Mouse (Mus musculus): ENCODE measurements around the gene Col5a2. TPM values are rescaled to one million over a fixed set of nuclear protein-coding genes. Genes with fewer than 3 reads are reported as not detected.

Gene Col5a2
- polyA plus RNA-seq, 1 experiment from 2014 or later: 89.5 TPM

DNA sequence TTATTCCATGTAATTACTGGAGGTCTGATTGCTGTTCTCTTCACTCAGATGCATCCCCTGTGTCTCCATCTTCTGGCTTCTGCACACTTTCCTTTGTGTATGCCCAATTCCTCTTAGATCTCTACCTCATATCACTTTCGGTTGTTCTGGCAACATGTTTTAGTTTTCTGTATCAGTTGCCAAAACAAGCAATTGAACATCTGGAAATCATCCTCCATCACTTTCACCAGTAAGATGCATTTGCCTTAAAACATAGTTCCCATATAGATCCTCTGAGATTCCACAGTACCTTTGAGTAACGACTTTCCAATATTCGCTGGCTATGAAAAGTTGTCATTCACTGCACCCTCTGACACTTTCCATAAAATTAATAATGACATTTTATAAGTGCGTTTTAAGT, 20.1 kb downstream of the Col5a2 start:
- no peaks in the 10 kb centered on the region for H3K4me1 ChIP-seq (ENCODE audit: insufficient read depth)
- H3K36me3 ChIP-seq (ENCODE audit: insufficient read depth): no peaks in the 10 kb centered on the region
- H3K4me3 ChIP-seq (ENCODE audit: low read depth, low read length): no peak overlapping the region
- no peaks in the 10 kb centered on the region for H3K9me3 ChIP-seq (ENCODE audit: low read depth, low read length)
- DNase-seq (peak; percentile 57), ATAC-seq (ENCODE audit: insufficient read depth) (no peak)
- WGBS: 75% methylated on average over 4 of the region's 4 CpGs
- no peak overlapping the region for H3K27ac ChIP-seq (ENCODE audit: low read depth)
- H3K9ac ChIP-seq: no peak overlapping the region
- TF ChIP-seq CTCF (IDR thresholded peaks at IDR 0.05; ENCODE audit: low read depth): no peak
- H3K4me2 ChIP-seq: no peak overlapping the region
- no peaks in the 10 kb centered on the region for H3K27me3 ChIP-seq (ENCODE audit: insufficient read depth, low read length)

DNA sequence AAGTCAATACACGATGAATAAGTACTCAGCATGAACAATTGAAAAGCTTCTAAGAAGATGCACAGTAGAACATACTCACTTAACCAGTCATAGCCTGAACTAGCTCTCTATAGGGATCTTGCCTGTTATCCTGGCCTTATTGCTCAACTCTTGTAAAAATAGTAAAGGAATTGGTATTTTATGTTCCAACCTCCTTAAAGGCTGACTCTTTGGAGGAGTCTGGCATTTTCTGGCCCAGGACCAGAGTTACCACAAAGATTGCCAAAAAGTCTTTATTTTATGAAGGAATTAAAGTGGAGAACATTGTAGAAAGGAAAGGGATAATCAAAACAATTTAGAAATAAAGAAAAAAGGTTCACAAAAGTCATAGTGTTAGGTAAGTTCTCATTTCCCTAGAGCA, 21.2 kb downstream of the Col5a2 start:
- WGBS: 81% methylated on average over 1 of the region's 1 CpGs
- no peaks in the 10 kb centered on the region for H3K27me3 ChIP-seq (ENCODE audit: insufficient read depth, low read length)
- no peaks in the 10 kb centered on the region for H3K4me1 ChIP-seq (ENCODE audit: insufficient read depth)
- H3K4me3 ChIP-seq (ENCODE audit: low read depth, low read length): no peak overlapping the region
- no peak for TF ChIP-seq CTCF (IDR thresholded peaks at IDR 0.05; ENCODE audit: low read depth)
- H3K27ac ChIP-seq (ENCODE audit: low read depth): no peak overlapping the region
- DNase-seq (no peak), ATAC-seq (ENCODE audit: insufficient read depth) (no peak)
- no peak overlapping the region for H3K9ac ChIP-seq
- no peaks in the 10 kb centered on the region for H3K36me3 ChIP-seq (ENCODE audit: insufficient read depth)
- no peak overlapping the region for H3K4me2 ChIP-seq
- no peaks in the 10 kb centered on the region for H3K9me3 ChIP-seq (ENCODE audit: low read depth, low read length)

DNA sequence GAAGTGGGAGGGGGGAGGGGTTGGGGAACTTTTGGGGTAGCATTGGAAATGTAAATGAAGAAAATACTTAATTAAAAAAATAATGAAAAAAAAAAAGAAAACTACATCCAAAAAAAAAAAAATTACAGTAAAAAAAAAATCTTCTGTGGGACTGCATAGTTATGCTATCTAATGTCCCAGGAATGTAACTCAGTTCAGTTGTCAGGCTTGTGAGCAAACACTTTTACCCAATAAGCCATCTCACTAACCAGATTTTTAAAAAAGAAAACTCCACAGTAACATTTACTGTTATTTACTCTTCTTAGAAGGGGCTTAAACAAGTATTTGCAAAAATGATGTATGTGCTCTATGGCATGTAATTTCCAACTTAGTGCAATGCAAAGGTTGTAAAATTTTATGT, 24.0 kb downstream of the Col5a2 start:
- Histone ChIP-seq H3K36me3 (ENCODE audit: insufficient read depth) (no peaks in the 10 kb centered on the region), H3K27ac (ENCODE audit: low read depth) (no peak overlapping the region), H3K4me3 (ENCODE audit: low read depth, low read length) (no peak overlapping the region), H3K4me2 (no peak overlapping the region), H3K4me1 (ENCODE audit: insufficient read depth) (no peaks in the 10 kb centered on the region), H3K9ac (no peak overlapping the region), H3K27me3 (ENCODE audit: insufficient read depth, low read length) (no peaks in the 10 kb centered on the region), H3K9me3 (ENCODE audit: low read depth, low read length) (no peaks in the 10 kb centered on the region)
- peak; percentile 56; the same call in 1 of the 2 replicates for ATAC-seq (ENCODE audit: insufficient read depth)
- peak; percentile 16 for DNase-seq
- TF ChIP-seq CTCF (IDR thresholded peaks at IDR 0.05; ENCODE audit: low read depth): no peak

DNA sequence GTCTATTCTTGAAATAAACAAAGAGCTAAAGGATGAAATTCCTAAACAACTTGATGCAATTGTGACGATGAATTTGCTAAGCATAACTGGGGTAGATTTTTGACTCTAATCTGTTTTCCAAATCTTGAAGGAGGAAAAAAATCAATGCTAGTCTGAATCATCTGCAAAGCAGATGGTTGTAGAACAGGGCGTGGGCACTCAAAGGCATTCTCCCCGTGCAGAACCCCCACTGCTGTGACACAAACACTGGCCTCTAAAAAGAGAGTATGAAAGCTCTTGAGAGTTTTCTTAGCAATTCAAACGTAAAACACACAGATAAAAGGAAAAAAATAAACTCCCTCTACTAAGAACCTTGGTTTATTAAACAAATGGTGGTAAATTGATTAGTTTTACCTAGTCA, 30.3 kb downstream of the Col5a2 start:
- WGBS: 46% methylated on average over 4 of the region's 4 CpGs
- H3K27me3 ChIP-seq (ENCODE audit: insufficient read depth, low read length): no peaks in the 10 kb centered on the region
- DNase-seq: no peak

DNA sequence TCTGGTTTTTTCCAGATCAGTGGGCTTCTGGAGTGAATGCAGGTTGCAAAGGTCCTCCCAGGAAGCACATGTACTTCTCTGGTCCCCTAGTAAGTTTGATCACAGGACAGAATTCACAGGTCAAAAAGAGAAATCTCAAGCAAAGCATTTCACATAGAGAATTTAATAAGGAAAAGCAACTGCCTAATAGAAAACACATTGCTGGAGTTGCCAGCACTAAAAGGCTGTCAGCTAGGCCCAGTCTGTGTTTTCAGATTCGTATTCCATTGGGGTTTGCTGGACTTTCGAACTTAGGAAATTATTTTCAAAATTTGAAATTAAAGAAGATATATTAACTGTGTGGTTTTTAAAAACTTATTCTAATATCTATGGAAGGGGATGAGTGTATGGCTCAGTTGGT, 42.3 kb downstream of the Col5a2 start:
- H3K9ac ChIP-seq: no peak overlapping the region
- no peak overlapping the region for H3K27ac ChIP-seq (ENCODE audit: low read depth)
- no peaks in the 10 kb centered on the region for H3K9me3 ChIP-seq (ENCODE audit: low read depth, low read length)
- no peaks in the 10 kb centered on the region for H3K27me3 ChIP-seq (ENCODE audit: insufficient read depth, low read length)
- H3K4me2 ChIP-seq: no peak overlapping the region
- TF ChIP-seq CTCF (IDR thresholded peaks at IDR 0.05; ENCODE audit: low read depth): no peak
- H3K4me3 ChIP-seq (ENCODE audit: low read depth, low read length): no peak overlapping the region
- 87% methylated on average over 2 of the region's 2 CpGs for WGBS
- peaks cover 2% of the 10 kb centered on the region; the same call in 1 of the 2 replicates for H3K36me3 ChIP-seq (ENCODE audit: insufficient read depth)
- DNase-seq (no peak), ATAC-seq (ENCODE audit: insufficient read depth) (no peak)
- no peaks in the 10 kb centered on the region for H3K4me1 ChIP-seq (ENCODE audit: insufficient read depth)

More for the DNA sequence above, 30.3 kb downstream of the Col5a2 start:
- H3K36me3 ChIP-seq (ENCODE audit: insufficient read depth): no peaks in the 10 kb centered on the region
- no peak overlapping the region for H3K27ac ChIP-seq (ENCODE audit: low read depth)
- no peak overlapping the region for H3K4me2 ChIP-seq
- ATAC-seq (ENCODE audit: insufficient read depth): no peak
- no peak overlapping the region for H3K4me3 ChIP-seq (ENCODE audit: low read depth, low read length)
- H3K4me1 ChIP-seq (ENCODE audit: insufficient read depth): no peaks in the 10 kb centered on the region
- no peak for TF ChIP-seq CTCF (IDR thresholded peaks at IDR 0.05; ENCODE audit: low read depth)
- no peak overlapping the region for H3K9ac ChIP-seq
- no peaks in the 10 kb centered on the region for H3K9me3 ChIP-seq (ENCODE audit: low read depth, low read length)

DNA sequence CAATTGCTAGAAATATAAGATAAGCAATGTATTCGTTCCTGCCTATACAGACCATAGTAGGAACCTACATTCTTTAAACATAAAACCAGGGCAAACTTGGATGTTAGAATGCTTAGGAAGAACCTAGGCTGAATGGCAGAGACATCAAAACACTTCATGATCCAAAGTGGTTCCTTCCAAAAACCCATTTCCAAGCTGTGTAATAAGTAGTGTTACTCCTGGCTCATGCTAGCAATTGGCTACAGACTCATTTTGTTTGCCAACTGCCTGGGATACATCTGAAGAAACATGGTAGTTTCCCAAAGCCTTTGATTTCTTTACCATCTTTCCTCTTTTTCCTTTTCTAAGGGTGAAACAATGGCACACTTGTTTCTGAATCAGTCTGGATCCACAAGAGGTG, 47.3 kb downstream of the Col5a2 start:
- Histone ChIP-seq H3K4me2 (no peak overlapping the region), H3K36me3 (ENCODE audit: insufficient read depth) (peaks cover 2% of the 10 kb centered on the region; the same call in 1 of the 2 replicates), H3K9me3 (ENCODE audit: low read depth, low read length) (no peaks in the 10 kb centered on the region), H3K4me1 (ENCODE audit: insufficient read depth) (no peaks in the 10 kb centered on the region), H3K9ac (no peak overlapping the region), H3K27me3 (ENCODE audit: insufficient read depth, low read length) (no peaks in the 10 kb centered on the region), H3K27ac (ENCODE audit: low read depth) (no peak overlapping the region), H3K4me3 (ENCODE audit: low read depth, low read length) (no peak overlapping the region)
- no peak for ATAC-seq (ENCODE audit: insufficient read depth)
- TF ChIP-seq CTCF (IDR thresholded peaks at IDR 0.05; ENCODE audit: low read depth): no peak
- DNase-seq: no peak
- 64% methylated on average over 1 of the region's 1 CpGs for WGBS

DNA sequence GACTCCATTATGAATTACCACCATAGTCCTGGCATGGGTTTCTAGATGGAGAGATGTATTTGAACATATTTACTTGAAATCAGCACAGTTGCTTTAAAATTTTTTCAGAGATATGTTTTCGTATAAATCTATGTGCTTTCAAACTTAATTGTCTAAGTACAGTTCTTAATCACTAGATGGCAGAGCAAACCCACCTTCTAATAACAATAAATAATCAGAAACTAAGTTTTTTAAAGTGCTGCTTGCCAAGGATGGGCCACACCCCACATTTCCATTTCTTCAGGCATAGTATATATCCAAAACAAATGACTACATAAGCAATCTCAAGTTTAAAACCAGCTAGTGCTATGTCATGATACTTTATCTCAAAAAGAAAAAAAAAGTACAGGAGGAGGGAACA, 54.2 kb downstream of the Col5a2 start:
- Histone ChIP-seq H3K4me1 (ENCODE audit: insufficient read depth) (no peaks in the 10 kb centered on the region), H3K36me3 (ENCODE audit: insufficient read depth) (no peaks in the 10 kb centered on the region), H3K27ac (ENCODE audit: low read depth) (no peak overlapping the region), H3K4me3 (ENCODE audit: low read depth, low read length) (no peak overlapping the region), H3K9me3 (ENCODE audit: low read depth, low read length) (no peaks in the 10 kb centered on the region), H3K4me2 (no peak overlapping the region), H3K9ac (no peak overlapping the region), H3K27me3 (ENCODE audit: insufficient read depth, low read length) (no peaks in the 10 kb centered on the region)
- no peak for ATAC-seq (ENCODE audit: insufficient read depth)
- TF ChIP-seq CTCF (IDR thresholded peaks at IDR 0.05; ENCODE audit: low read depth): no peak
- 68% methylated on average over 1 of the region's 1 CpGs for WGBS
- DNase-seq: peak; percentile 20

DNA sequence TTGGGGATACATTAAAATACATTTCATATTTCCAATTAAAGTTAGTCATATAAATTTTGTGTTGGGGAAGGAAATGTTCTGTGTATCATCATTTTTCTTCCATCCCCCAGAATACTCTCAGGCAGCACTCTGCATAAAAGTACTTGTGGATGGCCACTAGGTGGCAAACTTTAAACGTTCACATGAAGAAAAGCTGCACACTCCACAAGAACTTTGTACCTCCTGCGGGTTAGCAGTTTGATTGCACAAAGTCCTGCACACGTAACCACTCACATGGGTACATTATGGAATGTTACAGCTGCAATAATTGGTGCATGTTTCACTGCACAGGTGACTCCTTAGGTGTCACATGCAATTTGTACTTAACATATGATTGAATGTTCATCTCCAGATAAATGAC, 71.2 kb downstream of the Col5a2 start:
- no peak overlapping the region for H3K4me3 ChIP-seq (ENCODE audit: low read depth, low read length)
- H3K4me2 ChIP-seq: no peak overlapping the region
- H3K9me3 ChIP-seq (ENCODE audit: low read depth, low read length): no peaks in the 10 kb centered on the region
- peak; percentile 81 for ATAC-seq (ENCODE audit: insufficient read depth)
- H3K27ac ChIP-seq (ENCODE audit: low read depth): no peak overlapping the region
- H3K27me3 ChIP-seq (ENCODE audit: insufficient read depth, low read length): no peaks in the 10 kb centered on the region
- TF ChIP-seq CTCF (IDR thresholded peaks at IDR 0.05; ENCODE audit: low read depth): peak; percentile 78
- WGBS: 18% methylated on average over 3 of the region's 3 CpGs
- H3K4me1 ChIP-seq (ENCODE audit: insufficient read depth): no peaks in the 10 kb centered on the region
- peak; percentile 86 for DNase-seq
- H3K36me3 ChIP-seq (ENCODE audit: insufficient read depth): peaks cover 34% of the 10 kb centered on the region
- no peak overlapping the region for H3K9ac ChIP-seq
